Mouse (Mus musculus) left cerebral cortex, adult 11 months (tissue): ENCODE data around the gene Lsm14b.
A peak's percentile ranks its signal among the peaks of the same experiment; 100 is the strongest.

Experiments
- DNase-seq: peaks from one replicate; pipeline ENCODE4 v3.0.0; 2022; ENCODE audit warnings: low spot score

Lsm14b gene

GRCm38 (mm10) chr2:180063338-180064131, 38.7 kb downstream of the Lsm14b start:
- no peak for DNase-seq

GRCm38 (mm10) chr2:180069770-180070480, 45.1 kb downstream of the Lsm14b start:
- DNase-seq: no peak

GRCm38 (mm10) chr2:180070481-180071453, 46.0 kb downstream of the Lsm14b start, which contains the start of gene Mtg2:
TSS of gene Mtg2 (plus strand) at chr2:180070588.
- peak; percentile 89 for DNase-seq

- no peak for DNase-seq
Observed at GRCm38 (mm10) chr2:180071671-180072070, 46.9 kb downstream of the Lsm14b start.

- DNase-seq: no peak
Observed at GRCm38 (mm10) chr2:180072886-180073285, 48.1 kb downstream of the Lsm14b start.

GRCm38 (mm10) chr2:180077622-180078021, 52.8 kb downstream of the Lsm14b start:
- DNase-seq: no peak

- no peak for DNase-seq
Observed at GRCm38 (mm10) chr2:180080680-180081079, 55.9 kb downstream of the Lsm14b start.

- no peak for DNase-seq
Observed at GRCm38 (mm10) chr2:180083063-180083462, 58.3 kb downstream of the Lsm14b start.

GRCm38 (mm10) chr2:180084565-180084964, 59.8 kb downstream of the Lsm14b start:
- no peak for DNase-seq
